Mouse (Mus musculus): ENCODE data around the gene Mvd.

The Mvd gene

DNA sequence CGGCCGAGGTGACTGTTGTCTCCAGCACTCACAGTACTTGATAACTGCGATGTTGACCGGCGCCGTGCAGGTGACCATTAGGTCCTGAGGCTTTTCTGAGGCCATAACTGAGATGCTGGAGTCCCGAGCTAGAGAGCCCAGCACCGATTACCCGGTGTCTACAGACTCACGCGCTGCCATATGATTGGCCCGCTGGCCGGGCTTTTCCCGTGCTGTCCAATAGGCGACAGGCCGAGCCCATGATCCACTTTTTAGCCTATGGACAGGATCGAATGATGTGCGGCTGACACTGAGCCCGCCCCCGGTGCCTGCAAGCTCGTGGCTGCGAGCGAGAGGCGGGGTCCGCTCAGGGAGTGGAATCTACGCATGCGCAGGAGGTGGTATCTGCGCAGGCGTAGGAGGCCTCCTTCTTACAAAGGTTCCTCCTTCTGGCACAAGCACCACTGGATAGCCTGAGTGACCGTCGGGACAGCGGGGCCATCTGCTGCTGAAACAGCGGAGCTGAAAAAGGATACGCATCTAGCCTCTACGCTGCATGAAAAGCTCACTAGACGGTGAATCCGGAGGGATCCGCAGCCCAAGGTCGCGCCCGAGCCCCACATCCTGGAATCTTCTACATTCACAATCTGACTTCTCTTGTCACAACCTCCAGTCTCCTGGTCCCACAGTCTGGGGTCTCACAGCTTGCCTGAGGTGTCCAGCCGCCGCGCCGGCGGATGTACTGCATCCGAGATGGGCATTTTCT lies at the start of gene Mvd:
Gene Mvd, minus strand, starts transcription at position 161 of the 745 bp plus-strand sequence.
- peak; percentile 99 to 100 for DNase-seq

DNA sequence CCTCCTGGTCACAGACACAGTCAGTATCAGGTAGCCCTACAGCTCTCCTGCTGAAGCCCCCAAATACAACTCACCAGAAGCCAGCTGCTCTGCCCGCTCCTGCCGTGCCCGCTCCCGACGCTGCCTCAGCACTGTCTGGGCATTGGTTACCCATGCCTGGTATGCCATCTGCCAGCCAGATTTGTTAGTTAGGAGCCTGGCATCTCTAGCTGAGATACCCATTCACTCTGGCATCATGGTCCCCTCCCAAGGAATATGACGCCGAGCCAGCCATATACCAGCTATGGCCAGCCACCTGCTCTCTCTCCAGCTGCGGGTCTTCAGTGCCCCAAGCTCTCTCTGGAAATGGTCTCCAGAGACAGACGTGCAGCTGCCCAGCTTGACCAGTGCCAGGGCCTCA lies 45.2 kb upstream of the Mvd start:
- DNase-seq, result no peak

DNA sequence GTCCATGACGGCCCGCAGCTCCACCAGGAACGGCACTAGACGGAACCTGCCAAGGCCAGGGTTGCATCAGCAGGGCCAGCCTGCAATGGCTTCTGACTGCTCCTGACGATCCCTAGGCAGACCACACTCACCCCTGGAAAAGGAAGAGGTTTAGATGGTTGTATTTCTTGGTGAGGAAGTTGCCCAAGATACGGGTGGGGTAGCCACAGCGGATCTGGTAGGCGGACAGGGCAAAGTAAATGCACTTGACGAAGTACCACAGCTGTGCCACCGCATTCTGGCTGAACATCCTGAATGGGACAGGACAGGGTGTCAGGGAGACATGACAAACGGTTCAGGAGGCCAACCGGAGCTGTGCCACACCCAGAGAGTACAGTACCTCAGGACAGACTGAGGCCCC lies 41.6 kb upstream of the Mvd start:
- no peak for DNase-seq

- no peak for DNase-seq
Observed at GRCm38 (mm10) chr8:122483877-122484276, 40.7 kb upstream of the Mvd start.

GRCm38 (mm10) chr8:122482448-122482847 lies 39.2 kb upstream of the Mvd start:
- DNase-seq, result no peak

DNA sequence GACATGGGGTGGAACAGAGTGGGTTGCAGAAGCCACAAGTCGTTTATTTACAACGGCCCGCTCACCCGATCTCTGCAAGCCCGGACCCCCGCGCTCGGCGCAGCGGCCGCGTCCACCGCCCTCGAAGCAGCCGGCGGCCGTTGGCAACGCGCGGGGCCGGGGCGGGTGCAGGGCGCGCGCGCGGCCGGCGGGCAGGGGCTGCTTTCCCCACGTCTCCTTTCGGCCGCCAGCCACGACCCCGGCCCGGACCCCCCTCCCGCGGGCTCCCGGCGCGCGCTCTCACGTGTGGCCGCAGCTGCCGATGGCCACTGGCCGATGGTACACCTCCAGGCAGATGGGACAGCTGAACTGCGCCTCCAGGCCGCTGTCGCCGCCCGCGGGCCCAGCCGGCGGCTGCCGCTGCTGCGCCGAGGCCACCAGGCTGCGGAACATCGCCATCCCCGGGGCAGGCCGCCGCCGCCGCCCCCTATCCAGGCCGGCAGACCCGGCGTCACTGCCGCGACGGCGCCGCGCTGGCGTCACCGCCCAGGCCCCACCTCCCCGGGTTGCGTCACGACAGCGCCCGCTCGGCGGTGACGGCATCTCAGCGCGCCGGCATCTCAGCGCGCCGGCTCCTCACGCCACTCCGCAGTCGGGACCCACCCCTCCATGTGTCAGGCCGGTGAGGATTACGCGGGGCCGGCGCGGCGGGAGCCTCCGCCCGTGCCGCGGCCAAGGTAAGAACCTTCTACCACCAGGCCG lies 32.5 kb upstream of the Mvd start, which contains the start of the genes Rnf166 and Ctu2:
Gene Rnf166, minus strand, starts transcription at position 485 of the 741 bp plus-strand sequence.
Gene Ctu2, plus strand, starts transcription at position 564 of the 741 bp plus-strand sequence.
- peak; percentile 89 to 95 for DNase-seq

DNA sequence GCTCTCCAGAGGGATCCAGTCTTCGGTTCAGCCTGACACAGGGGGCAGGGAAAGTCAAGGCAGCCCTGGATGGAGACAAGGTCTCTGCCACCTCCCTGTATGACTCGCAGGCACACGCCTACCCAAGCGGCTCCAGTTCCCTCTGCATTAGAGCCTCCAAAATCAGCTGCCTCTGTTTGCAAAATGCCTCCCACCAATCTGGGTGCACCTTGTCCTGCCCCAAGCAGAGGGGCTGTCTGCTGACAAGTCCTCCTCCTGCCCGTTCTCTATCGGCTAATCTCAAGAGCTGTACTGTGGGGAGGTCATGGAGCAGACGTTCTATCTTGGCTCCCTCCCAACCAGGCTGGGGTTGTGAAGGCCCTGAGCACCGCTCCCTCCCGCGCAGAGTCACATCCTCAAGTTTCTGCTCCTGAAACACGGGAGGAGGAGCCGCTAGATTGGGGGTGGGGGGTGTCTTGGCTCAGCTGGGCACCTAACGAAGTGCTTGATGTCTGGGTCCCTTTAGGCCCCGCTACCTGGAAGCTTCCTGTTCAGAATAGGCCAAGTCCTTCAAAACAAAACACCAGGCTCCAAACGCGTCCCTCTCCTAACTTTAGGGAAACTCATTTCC lies 31.8 kb upstream of the Mvd start:
- peak; percentile 62 to 74 for DNase-seq

GRCm38 (mm10) chr8:122473911-122474421 lies 30.7 kb upstream of the Mvd start:
- DNase-seq, result no peak

- DNase-seq, result no peak
Observed at GRCm38 (mm10) chr8:122470691-122471090, 27.5 kb upstream of the Mvd start.

DNA sequence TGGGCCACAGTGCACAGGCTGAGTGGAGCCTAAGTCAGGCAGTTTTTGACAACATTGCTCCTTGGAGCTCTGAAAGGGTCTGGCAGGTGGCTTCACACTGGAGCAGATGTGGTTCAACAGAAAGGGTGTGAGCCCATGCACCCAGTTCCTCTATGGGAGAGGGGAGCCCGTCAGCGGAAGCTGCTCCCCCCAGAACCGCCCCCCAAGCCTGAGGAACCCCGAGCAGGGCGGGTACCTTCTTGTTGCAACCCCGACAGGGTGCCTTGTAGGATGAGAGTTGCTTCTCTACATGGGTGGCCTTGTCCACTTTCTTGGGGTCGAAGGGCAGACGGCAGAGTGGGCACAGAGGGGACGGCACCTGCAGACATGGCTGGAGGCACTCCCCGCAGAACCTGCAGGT lies 26.7 kb upstream of the Mvd start:
- DNase-seq, result no peak

GRCm38 (mm10) chr8:122469407-122469806 lies 26.2 kb upstream of the Mvd start:
- no peak for DNase-seq

DNA sequence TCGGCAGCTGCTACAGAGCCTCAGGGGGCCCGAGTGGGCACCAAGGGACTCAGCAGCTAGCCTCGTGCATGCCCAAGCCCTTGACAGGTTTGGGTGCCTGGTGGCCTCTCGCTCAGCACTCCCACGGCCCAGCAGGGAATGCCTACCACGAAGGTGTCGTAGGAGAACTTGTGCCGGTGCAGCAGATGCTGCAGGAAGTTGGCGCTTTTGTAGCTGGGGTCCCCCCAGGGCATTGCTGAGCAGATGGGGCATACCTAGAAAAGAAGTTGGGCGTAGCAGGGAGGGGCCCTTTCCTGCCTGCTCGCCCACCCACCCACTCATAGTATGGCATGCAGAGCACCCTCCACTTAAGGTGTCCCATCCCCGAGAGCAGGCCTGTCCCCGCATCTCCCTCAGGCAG lies 24.6 kb upstream of the Mvd start:
- no peak for DNase-seq

DNA sequence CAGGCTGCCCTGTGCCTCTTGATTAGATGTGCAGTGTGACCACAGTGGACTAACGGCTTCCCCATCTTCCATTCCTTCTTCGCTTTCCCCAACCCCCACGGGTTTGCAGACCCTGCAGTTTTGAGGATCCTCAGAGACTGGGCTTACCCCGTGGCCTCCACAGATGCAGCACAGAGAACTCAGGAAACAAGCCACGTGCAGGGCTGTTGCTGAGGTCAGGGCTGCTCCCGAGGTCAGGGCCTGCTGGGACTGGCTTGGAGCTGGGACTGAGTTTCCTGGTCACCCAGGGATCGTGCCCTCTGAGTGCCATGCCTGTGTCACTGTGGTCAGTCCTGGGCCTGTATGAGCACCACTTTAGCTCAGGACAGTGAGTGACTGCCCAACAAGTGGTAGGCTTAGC lies 21.8 kb upstream of the Mvd start:
- no peak for DNase-seq

- no peak for DNase-seq
Observed at GRCm38 (mm10) chr8:122463651-122464640, 20.7 kb upstream of the Mvd start.

GRCm38 (mm10) chr8:122462510-122462909 lies 19.3 kb upstream of the Mvd start:
- DNase-seq, result no peak

- no peak for DNase-seq
Observed at GRCm38 (mm10) chr8:122461473-122462148, 18.4 kb upstream of the Mvd start.

DNA sequence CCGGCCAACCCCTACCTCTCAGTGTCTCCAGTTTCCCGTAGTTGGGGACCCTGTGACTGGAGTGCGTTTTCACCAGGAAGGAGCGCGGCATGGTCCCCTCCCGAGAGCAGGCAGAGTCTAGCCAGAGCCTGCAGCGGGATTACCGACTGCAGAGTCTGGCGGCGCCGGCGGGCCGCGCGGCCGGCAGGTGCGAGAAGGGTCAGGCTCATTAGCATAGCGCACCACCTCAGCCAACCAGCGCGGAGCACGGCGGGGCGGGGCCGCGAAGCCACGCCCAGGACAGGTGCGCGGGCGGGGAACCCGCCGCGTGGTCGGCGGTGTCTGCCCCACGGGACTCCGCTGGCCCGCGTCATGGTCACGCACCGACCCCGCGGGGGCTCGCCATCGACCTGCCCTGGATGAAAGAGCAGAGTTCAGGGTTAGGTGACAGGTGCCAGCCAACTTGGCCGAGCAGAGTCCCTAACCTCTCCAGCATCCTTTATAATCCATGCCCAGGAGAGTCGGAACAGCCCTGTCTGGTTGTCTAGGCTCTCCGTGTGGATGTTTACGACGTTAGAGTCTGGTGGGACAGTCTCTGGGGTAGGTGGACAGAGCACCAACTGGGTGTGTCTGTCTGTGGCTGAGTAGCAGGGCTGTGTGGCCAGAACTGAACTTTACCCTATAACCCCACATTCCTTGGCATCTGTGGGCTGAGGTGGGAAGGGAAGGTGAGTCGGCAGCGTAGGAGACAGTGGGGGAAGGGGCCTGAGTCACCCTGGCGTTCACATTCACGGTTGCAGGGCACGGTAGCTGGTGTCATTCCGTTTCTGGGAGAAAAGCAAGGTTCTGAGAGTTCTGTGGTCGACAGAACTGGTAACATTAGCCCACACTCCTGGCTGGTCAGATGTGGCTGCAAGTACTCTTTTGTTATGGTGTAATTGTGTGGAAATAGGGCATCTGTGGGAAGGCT lies 17.6 kb upstream of the Mvd start, which contains the start of gene Snai3:
Gene Snai3, minus strand, starts transcription at position 210 of the 949 bp plus-strand sequence.
- peak; percentile 78 to 92 for DNase-seq

DNA sequence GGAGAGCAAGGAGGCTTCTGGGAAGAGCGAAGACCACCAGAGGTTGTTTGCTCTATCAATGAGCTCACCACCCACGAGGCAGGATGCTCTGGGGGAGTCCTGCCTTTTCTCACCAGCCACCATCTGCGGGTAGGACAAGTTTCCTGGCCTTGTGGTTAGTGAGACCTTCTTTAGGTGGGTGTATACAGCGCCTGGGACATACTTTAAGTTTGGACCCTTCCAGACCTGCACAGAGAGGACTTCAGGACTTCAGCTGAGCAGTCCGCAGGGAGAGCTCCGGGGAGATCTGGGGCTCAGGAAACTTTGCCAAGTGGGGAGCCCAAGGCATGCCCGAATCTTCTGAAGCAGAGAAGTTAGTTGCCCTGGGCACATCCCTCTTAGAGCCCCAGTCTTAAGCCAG lies 16.8 kb upstream of the Mvd start:
- DNase-seq, result no peak

DNA sequence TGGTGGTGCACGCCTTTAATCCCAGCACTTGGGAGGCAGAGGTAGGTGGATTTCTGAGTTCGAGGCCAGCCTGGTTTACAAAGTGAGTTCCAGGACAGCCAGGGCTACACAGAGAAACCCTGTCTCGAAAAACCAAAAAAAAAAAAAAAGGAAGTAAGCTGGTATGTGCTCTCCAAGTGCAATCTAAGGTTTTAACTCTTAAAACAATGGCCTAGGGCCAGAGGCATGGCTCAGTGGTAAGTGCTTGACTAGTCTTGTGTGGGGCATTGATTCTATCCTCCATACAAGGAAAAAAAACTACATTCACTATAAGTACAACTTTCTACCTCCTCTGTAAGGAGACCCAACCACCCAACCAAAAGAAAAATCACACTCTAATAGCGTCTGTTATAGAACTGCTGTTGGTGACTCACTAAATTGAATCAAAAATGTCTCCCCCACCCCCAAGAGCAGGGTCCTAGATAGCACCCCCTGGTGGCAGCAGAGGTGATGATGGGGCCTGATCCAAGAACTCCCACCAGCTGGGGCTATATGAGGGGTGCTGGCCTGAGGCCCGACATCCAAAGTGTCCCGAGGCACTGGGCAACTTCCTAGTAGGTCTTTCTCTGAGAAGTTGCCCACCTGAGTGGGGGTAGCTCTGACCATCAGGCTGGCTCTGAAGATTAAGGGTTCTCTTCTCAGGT lies 16.1 kb upstream of the Mvd start:
- peak in 1 of 2 experiments; percentile 37 for DNase-seq

DNA sequence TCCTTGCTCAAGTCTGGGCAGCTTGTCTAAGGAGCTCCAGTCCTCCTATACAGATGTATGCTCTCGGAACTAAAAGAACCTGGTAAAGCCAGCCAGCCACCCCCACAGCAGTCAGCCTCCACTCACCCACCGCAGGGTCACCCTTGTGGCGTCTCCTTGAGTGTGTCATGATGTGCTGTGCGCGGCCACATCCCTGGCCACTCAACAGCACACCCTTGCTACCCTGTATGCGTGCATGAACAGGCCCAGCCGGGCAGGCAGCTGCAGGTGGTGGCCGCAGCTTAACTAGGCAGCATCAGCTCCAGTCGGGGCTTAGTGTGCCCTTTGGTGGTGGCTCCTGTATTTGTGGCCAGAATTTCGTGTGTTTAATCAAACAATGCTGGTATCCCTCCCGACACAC lies 13.9 kb upstream of the Mvd start:
- DNase-seq, result no peak
